Mouse (Mus musculus): ENCODE measurements around the gene 4931406P16Rik.
A peak's percentile ranks its signal among the peaks of the same experiment; 100 is the strongest.

4931406P16Rik gene

GRCm38 (mm10) chr7:34242176-34242575 lies 71.2 kb downstream of the 4931406P16Rik start:
- DNase-seq = no peak

GRCm38 (mm10) chr7:34238086-34238485 lies 75.3 kb downstream of the 4931406P16Rik start:
- DNase-seq = no peak

- DNase-seq = no peak
These were observed 77.7 kb downstream of the 4931406P16Rik start for GRCm38 (mm10) chr7:34235602-34236001.

- no peak for DNase-seq
These were observed 78.5 kb downstream of the 4931406P16Rik start for GRCm38 (mm10) chr7:34234610-34235561.

- DNase-seq = peak; percentile 100
These were observed 79.3 kb downstream of the 4931406P16Rik start for GRCm38 (mm10) chr7:34233909-34234609.

GRCm38 (mm10) chr7:34232785-34233725 lies 80.3 kb downstream of the 4931406P16Rik start:
- DNase-seq = no peak

GRCm38 (mm10) chr7:34230116-34230515 lies 83.2 kb downstream of the 4931406P16Rik start, which contains the start of gene Gpi1:
Gene Gpi1 (minus strand): TSS chr7:34230336.
- peak; percentile 89 to 91 for DNase-seq

- DNase-seq = peak; percentile 29 to 59
These were observed 83.7 kb downstream of the 4931406P16Rik start for GRCm38 (mm10) chr7:34229691-34230111.

GRCm38 (mm10) chr7:34229153-34229552 lies 84.2 kb downstream of the 4931406P16Rik start:
- no peak for DNase-seq

- peak; percentile 28 to 36 for DNase-seq
These were observed 84.7 kb downstream of the 4931406P16Rik start for GRCm38 (mm10) chr7:34228641-34229040.

- no peak for DNase-seq
These were observed 86.5 kb downstream of the 4931406P16Rik start for GRCm38 (mm10) chr7:34226846-34227245.

GRCm38 (mm10) chr7:34226086-34226485 lies 87.3 kb downstream of the 4931406P16Rik start:
- DNase-seq = peak; percentile 47 to 56

- DNase-seq = peak in 1 of 2 experiments; percentile 48
These were observed 89.0 kb downstream of the 4931406P16Rik start for GRCm38 (mm10) chr7:34224308-34224707.

GRCm38 (mm10) chr7:34222340-34222739 lies 91.0 kb downstream of the 4931406P16Rik start:
- DNase-seq = no peak

- no peak for DNase-seq
These were observed 91.6 kb downstream of the 4931406P16Rik start for GRCm38 (mm10) chr7:34221594-34222250.

GRCm38 (mm10) chr7:34218496-34218895 lies 94.9 kb downstream of the 4931406P16Rik start:
- no peak for DNase-seq

- DNase-seq = no peak
These were observed 96.9 kb downstream of the 4931406P16Rik start for GRCm38 (mm10) chr7:34216474-34216873.

- no peak for DNase-seq
These were observed 97.9 kb downstream of the 4931406P16Rik start for GRCm38 (mm10) chr7:34215481-34215880.

GRCm38 (mm10) chr7:34214644-34215043 lies 98.7 kb downstream of the 4931406P16Rik start:
- no peak for DNase-seq

- no peak for DNase-seq
These were observed 100.1 kb downstream of the 4931406P16Rik start for GRCm38 (mm10) chr7:34213281-34213680.

- no peak for DNase-seq
These were observed 105.2 kb downstream of the 4931406P16Rik start for GRCm38 (mm10) chr7:34208027-34208745.

All from kidney, postnatal 36 days (tissue).